Mouse (Mus musculus): ENCODE measurements around the gene Krr1. TPM values are rescaled to one million over a fixed set of nuclear protein-coding genes. Genes with fewer than 3 reads are reported as not detected.

Gene Krr1
- total RNA-seq (2021), result 10 to 100 TPM; 24.1 to 27.0 TPM
- long read RNA-seq, experiment 1, full-length matches to known transcripts, result 56 of 60 reads
- long read RNA-seq, experiment 1, partial matches to known transcripts, result 1 of 60 reads
- long read RNA-seq, experiment 1, other reads (novel, unspliced or antisense), result 3 of 60 reads
- long read RNA-seq, experiment 2, full-length matches to known transcripts, result 41 of 46 reads
- long read RNA-seq, experiment 2, partial matches to known transcripts, result 1 of 46 reads
- long read RNA-seq, experiment 2, other reads (novel, unspliced or antisense), result 4 of 46 reads

GRCm38 (mm10) chr10:111972542-111973361, at the start of gene Krr1:
TSS of gene Krr1 (plus strand) at chr10:111972664.
- DNase-seq (ENCODE audit: low spot score), result peak; percentile 91

GRCm38 (mm10) chr10:111923503-111924135, 48.8 kb upstream of the Krr1 start:
- DNase-seq (ENCODE audit: low spot score), result no peak

GRCm38 (mm10) chr10:111924141-111924540, 48.3 kb upstream of the Krr1 start:
- no peak for DNase-seq (ENCODE audit: low spot score)

GRCm38 (mm10) chr10:111924716-111925488, 47.6 kb upstream of the Krr1 start:
- DNase-seq (ENCODE audit: low spot score), result no peak

DNA sequence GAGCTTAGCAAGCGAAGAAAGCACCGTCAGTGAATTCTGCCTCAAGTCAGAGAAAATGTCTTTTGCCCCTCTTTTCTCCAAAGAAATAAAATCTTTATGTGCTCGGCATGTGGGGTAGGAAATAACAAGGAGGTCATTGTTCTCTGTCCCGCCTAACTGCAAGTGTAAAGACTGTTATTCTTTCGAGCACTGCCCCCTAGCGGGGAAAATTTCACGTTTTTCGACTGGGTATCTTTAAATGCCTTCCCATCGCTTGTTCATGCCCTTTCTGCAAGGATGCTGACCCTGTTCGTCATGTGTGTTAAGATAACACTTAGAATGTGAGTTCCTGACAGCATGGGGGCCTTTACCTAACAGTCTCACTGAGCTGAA, 47.0 kb upstream of the Krr1 start:
- peak; percentile 89 for DNase-seq (ENCODE audit: low spot score)

DNA sequence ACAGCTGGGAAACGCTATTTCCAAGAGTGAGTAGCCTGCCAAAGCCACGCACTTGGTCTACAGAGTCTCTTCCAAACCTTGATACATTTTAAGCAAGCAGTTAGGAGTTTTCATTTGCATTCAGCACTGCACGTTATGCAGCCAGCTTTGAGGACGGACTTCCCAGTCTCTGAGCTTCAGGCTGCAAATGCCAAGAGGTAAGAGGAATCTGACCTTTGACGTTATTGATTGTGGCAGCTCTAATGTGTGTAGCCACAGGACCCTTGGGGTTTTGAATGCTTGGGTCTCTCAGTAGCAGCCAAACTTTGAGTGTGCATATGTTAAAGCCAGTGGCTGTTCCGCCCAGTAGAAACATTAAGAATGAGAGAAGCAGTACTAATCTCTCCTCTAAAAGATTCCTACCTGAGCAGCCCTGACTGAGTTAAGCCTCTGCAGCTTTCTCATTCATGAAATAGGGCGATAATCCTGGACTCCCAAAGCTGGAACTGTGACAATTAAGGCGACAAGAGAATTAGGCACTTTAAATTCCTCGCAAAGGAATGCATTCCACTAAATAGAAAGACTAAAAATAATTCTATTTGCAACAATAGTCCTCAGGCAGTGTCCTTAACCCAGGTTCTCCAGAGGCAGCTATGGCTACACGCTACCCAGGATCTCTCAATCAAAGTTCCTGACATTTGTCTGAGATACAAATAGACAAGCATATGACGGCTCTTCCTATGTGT, 39.7 kb upstream of the Krr1 start:
- DNase-seq (ENCODE audit: low spot score), result no peak

DNA sequence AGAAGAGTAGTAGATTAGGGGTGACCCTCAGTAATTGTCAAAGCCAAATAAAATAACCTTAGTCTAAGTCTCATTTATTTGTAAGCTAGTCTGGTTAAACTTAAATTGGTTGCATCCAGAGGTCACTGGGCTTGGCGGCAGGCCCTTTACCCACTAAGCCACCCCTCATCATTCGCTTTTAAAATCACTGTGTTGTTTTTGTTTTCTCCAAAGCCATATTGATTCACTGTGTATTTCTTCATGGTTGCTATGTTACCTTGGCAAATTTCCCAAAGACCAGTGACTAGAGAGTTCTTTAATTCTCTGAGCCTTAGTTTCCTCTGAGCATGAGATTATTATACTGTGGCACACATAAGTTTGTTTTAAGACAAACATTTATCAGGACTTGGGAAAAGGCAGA, 37.3 kb upstream of the Krr1 start:
- peak; percentile 7 for DNase-seq (ENCODE audit: low spot score)

- DNase-seq (ENCODE audit: low spot score), result peak; percentile 28
These were observed 36.4 kb upstream of the Krr1 start for GRCm38 (mm10) chr10:111936021-111936420.

- DNase-seq (ENCODE audit: low spot score), result peak; percentile 74
These were observed 35.8 kb upstream of the Krr1 start for GRCm38 (mm10) chr10:111936491-111937145.

- no peak for DNase-seq (ENCODE audit: low spot score)
These were observed 35.3 kb upstream of the Krr1 start for GRCm38 (mm10) chr10:111937146-111937534.

- DNase-seq (ENCODE audit: low spot score), result no peak
These were observed 29.4 kb upstream of the Krr1 start for GRCm38 (mm10) chr10:111943026-111943425.

DNA sequence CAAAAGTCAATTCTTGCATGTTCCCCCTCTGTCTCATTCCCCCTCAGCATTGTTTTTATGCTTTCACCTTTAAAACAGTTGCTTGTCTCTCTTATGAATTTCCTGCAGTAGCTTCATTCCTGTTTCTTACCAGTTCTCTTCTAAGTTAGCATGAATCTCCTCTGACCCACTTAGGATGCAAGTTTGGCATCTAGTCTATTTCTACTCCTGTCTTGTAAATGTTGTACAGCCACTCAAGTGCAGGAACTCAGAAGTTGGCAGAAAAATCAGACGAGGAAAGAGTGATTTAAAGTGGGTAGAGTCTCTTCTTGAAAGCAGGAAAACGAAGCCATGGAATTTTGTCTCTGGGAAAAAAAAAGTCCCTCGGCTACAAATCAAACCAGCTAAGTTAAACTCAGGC, 26.9 kb upstream of the Krr1 start:
- DNase-seq (ENCODE audit: low spot score), result peak; percentile 14

GRCm38 (mm10) chr10:111948041-111948440, 24.4 kb upstream of the Krr1 start:
- no peak for DNase-seq (ENCODE audit: low spot score)

DNA sequence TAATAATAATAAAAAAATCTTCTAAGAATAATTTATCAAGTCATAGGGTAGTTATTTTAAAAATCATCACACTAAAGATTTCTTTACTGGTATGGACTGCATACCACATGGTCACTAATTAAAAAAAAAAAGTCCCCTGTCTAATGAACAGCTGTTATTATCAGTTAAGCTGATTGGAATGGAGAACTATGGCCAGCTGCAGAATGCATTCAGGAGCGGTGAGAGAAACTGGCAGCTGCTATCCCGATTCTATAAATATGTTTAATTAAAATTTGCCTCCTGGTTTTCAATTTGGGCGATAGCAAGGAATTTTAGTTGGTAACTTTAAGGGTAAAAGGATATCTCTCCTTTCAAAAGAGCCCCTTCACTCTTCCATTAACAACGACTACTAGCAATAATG, 23.5 kb upstream of the Krr1 start:
- DNase-seq (ENCODE audit: low spot score), result no peak

DNA sequence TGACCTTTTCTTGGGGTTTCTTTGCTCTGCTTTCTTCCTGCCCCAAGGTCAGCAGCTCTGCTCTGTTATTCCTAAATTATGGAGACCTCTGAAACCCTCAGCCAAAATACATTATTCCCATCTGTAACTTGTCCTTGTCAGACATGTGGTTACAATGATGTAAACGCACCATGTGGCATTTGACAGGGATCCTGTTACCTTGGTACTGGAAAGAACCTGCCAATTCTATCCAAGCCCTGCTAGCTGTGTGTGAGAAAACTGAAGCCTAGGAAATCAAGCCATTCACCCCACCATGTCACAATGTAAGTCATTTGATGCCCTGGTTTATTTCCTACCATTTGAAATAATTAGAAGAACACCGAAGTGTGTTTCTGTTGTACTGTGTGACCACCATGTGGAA, 16.6 kb upstream of the Krr1 start:
- DNase-seq (ENCODE audit: low spot score), result no peak

- DNase-seq (ENCODE audit: low spot score), result peak; percentile 71
These were observed 15.0 kb upstream of the Krr1 start for GRCm38 (mm10) chr10:111957271-111958045.

DNA sequence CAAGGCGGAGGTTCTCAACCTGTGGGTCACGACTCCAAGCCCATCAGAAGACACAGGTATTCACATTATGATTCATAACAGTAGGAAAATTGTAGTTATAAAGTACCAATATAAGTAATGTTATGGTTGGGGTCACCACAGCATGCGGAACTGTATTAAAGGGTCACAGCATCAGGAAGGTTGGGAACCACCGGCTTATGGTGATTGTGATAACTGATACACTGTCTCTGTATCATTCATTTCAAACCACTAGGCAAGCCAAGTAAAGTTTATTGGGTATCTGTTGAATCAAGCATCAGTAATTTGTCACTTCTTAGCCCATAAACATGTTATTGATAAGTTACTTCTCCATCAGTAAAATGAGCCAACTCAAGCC, 14.4 kb upstream of the Krr1 start:
- DNase-seq (ENCODE audit: low spot score), result no peak

DNA sequence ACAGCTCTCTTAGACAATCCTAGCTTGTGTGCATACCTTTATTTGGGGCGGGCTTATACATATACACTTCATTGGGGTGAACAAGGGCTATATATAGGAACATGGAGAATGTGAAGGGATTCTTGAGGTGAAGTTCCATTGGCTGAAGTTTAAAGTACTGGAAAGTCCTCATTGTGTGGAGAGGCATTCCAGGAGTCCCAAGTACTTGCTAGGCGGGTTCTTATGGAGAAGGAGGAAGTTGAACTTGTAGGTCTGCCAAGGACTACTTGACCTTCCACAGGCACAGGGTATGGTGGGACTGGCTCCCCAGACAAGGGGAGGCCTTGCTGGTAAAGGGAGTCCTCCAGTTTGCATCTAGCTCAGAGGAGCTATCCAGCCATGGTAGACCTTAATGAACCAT, 13.1 kb upstream of the Krr1 start:
- no peak for DNase-seq (ENCODE audit: low spot score)

DNA sequence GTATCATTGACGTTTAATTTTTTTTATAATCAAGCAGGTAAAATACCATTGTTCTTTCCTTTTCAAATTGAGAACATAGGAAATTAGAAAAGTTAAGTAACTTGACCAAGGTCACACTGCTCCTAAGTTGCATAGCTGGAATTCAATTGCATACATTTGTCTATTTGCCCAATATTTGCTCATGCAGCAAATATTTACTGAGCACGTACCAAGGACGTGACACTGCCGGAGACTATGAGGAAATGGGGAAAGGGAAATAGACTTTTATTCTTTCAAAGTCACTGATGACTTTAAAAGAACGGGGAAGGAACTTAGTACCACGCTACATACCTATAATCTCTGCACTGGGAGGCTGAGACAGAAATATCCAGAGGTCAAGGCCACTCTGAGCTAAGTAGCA, 12.0 kb upstream of the Krr1 start:
- no peak for DNase-seq (ENCODE audit: low spot score)

- no peak for DNase-seq (ENCODE audit: low spot score)
These were observed 6.1 kb upstream of the Krr1 start for GRCm38 (mm10) chr10:111966394-111966793.
